Mouse (Mus musculus) adrenal gland, adult 18-20 months (tissue): ENCODE data around the gene Tgm1. TPM values are rescaled to one million over a fixed set of nuclear protein-coding genes. Genes with fewer than 3 reads are reported as not detected.

Experiments used
- DNase-seq, 2 experiments: peaks; one replicate each; pipeline ENCODE4 v3.0.0; 2021 to 2022; ENCODE audit warnings: low spot score in 2 of 2
- total RNA-seq, 2 experiments: library from RNA; stranded (reverse); gene quantifications; 1 replicate in 1 of 2; 2 replicates in 1 of 2; pipeline ENCODE4 v1.2.3; 2021

Tgm1 gene
- total RNA-seq, 2 experiments from 2014 or later = 0.29 to 0.30 TPM

DNA sequence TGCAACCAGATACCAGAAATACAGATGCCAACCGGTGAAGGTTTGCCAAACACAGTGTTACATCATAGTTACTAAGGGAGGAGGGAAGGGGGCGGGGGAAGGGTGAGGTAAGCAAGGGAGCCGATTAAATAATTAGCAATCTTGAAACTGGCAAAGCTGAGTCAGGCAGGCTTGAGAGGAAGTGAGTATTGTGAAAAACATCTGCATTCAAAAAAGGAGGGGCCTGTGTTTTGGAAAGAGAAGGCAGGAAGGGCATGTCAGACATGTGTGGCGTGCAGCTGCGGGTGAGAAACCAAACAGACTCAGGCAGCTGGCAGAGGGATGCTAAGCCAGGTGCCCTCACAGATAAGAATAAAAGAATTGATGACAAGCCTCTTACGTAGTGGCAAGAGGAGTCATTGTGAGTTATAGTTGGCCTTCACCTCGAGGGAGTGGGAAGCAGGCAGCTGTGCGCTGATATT lies 10.7 kb upstream of the Tgm1 start:
- DNase-seq = peak in 1 of 2 experiments; percentile 40

DNA sequence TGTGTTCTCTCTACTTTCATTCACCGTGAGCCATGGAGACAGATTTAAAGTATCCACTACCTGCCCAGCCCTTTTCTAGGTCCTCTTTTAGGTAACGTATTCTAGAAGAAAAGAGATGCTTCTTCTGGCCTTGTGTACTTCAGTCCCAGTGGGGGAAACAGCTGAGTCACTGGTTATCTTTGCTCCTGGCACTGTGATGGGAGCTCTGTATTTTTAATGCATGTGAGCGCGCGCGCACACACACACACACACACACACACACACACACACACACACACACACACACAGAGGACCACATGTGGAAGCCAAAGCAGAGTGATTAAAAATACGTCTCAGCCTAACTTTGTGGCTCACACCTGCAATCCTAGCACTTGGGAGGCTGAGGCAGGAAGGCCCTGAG lies 9.7 kb upstream of the Tgm1 start:
- DNase-seq = no peak

DNA sequence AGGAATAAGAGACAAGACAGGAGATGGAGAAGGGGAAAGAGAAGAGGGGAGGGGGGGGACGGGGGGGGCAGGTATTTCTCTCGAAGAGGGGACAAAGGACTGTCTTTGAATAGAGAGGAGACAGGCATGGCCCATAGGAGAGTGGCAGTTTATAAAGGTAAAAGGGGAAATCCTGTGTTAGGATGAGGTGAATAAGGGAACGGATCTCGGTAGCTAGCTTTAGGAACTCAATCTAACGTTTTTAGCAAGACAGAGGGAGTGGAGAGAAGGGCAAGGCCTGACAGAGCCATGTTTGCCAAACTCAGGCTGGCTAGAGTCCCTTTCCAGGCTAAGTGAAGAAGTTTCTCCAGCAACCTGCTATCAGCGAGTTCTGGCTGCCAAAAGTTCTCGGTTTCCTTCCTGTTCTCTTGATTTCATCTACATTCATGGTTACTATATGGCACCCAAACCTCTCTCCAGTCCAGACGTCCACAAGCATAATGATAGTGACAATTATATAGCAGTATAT lies 8.8 kb upstream of the Tgm1 start:
- DNase-seq = no peak

DNA sequence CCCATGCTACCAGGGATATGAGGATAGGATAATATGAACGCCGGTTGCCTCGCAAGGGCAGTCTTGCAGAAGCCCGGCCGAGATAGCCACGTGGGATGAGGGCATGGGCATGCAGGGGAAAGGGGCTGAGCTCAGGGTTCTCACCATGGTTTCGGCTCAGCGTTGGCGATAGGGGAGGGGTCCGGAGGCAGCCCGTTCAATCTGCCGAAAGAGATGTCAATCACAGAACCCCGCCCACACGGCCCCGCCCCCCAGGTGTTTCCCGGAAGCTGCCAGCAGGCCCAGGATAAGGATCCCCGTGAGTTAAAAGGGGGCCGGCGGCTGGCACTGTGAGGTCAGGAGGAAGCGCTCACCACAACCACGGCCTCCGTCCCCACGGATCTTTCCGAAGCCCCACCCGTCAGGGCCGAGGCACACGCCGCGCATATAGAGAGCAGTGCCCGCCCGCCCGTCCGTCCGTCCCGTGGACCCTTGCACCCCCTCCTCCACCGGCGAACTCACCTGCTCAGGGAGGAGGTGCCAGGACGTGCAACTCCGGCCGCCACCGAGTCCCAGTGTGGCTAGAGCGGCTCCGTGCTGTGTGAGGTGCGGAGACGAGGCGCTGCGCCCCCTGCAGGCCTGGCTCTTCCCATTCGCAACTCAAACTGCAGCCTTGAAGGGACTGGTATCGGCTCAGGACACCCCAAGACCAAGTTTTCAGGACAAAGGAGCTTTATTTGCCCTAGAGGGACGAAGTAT lies 8.1 kb upstream of the Tgm1 start, which contains the start of gene Rabggta:
Rabggta (minus strand) TSS at position 564 of the 738 bp plus-strand sequence.
- peak; percentile 87 to 92 for DNase-seq

DNA sequence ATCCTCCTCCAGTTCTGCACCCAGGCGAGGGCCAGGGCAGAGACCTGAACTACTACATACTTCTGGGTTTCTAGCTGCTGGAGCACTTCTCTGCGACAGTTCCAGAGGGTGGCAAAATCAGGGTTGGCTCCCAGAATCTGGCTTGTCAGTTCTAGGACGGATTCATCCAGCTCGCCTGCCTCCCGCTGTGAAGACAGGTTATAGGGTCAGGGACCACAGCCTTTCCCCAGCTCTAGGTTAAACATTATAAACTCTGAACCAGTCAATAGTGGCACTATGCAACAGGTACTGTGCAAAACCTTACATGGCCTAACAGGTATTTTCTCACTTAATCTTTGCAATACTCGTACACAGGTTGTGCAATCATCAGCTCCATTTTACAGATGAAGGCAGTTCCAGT lies 7.3 kb upstream of the Tgm1 start:
- no peak for DNase-seq

DNA sequence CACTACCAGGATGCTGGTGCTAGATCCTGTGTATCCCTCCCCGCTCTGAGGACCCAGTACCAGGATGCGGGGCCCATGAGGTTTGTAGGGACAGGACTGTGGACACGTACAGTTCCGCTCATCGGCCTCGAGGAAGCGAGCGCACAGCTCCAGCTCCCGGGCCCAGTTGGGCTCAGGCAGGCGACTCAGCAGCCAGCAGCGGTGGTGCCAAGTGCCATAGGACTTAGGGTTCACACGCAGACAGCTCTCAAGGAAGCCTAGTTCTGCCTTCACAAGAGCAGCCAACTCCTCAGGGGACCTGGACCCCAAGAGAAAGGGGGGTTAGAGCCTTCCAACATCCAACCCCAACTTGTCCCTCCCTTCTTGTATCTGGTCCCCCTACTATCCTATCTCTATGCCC lies 6.9 kb upstream of the Tgm1 start:
- DNase-seq = no peak

DNA sequence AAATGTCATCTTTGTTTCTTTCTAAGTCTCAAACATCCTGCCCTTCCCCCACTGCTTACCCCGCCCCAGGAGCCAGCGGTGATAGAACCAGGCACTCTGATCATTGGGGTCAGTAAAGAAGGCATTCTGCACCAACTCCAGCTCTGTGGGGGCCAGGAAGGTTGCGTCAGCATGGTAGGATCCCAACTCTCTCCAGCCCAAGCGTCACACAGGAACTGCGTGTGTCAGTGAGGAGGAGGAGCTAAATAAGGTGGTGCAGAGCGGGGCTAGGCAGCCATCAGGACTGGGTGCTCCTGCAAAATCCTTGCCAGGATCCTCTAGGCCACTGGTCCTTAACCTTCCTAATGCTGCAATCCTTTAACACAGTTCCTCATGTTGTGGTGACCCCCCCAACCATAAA lies 6.0 kb upstream of the Tgm1 start:
- DNase-seq = no peak

DNA sequence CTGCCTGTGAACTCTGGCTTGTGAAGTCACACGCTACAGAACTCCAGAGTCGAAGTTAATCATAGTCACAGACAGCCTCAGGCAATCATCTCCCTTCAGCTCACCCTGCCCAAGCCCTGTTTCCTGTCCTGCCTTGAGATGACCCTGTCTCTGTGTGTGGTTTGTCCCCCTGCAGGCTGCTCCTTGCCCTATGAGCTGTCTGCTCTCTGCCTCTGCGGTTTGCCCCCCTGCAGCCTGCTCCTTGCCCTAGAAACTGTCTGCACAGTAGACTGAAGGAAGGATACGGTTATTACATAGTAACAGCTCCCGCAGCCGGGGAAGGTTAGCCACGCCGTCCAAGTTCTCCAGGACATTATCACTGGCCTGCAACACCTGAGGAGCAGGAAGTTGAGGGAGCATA lies 3.2 kb upstream of the Tgm1 start:
- no peak for DNase-seq

DNA sequence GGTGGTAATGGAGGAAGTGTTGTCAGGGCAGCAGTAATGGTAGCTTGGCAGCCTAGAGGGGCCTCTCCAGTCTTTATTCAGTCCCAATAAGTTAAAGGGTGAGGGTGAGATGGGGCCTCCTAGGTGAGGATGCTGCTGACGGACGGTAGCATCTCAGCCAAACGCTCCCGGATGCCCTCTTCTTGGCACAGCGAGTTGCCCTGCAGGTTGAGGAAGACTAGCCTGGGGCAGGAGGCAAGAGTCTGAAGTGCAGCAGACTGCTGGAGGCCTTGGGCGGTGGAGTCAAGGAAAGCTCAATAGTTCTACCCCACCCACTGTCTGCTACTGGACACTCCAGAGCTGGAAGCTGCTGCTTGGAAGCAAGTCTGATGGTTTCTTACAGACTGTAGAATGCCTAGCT lies 2.5 kb upstream of the Tgm1 start:
- DNase-seq = no peak

DNA sequence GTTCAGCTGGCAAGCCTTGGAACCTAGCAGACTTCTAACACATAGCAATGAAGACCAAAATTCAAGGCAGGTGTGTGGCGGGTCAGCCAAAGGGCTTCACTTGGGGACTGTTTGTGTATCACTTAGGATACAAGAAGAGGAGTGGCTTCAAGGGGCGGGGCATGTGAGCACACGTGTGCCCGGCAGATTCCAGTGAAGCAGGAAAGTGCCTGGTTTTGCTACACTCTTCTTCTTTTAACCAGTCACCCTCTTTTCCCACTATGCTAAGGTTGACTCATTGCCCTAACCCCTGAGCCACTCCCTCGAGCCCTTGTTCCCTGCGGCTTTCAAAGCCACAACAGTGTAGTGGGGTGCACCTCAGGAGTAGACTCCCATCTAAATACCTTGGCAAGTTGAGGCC lies 1.2 kb upstream of the Tgm1 start:
- DNase-seq = no peak

DNA sequence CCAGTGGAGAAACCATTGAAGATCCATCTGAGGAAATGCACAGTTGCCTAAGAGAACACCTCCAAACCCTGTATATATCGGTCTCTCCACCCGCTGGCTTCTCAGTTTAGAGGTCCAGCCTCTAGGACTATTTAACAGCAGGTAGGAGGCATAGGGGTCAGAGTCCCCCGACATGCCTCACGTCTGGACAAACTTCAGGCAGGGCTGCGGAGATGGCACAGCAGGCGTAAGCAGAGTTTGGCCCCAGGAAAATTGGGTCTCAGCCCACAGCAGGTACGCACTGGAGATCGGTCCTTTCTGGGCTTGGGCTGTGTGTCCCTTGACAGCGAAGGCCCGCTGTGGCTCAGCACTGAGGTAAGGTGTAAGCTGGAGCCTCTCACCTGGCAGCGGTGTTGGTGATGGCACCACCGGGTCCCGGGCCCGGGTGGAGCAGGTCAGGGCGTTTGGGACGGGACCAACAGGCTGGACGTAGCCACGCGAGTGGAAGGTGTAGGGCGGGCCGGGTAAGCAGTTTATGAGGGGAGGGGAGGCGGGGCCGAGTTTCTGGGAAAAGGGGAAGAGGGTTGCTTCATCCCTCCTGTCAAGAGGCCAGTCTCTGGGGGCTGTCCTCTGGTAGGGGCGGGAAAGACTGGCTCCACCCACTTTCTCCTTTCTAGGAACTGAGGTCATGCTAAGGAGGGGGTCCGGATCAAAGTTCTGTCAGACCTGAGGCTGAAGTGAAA lies 558 bp downstream of the Tgm1 start:
- no peak for DNase-seq

DNA sequence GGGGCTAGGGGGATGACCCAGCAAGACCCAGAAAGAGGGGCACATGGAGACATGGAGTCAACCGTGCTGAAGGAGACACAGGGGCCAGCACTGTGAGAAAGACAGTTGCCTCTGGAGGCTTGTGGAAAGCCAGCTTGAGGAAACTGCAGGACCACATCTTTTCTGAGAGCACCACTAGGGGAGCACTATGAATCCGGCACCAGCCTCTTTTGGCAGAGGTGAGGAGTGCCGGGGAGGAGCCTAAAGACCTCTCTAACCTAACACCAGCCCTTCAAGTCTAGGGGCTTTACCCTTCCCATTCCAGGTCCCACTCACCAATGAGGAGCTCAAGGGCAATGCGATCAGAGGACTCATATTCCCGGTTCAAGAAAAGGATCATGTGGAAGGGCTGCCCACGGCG lies 1.9 kb downstream of the Tgm1 start:
- DNase-seq = no peak

DNA sequence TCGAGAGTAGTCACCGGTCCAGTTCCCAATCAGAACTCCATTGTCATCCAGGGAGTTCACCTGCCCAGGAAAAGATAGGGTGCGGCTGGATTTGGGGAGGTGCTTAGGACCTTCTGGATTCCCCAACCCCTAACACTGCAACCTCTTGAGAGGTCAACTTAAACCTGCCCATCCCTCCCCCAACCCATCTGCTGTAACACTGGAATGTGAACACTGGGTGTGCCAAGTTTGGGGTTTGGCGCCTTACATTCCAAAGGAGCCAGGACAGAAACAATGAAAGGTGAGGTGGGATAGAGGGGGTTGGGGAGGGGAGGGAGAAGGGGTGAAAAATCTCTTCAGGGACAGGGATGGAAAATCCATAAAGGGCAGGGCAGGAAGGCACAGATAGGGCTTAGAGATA lies 4.2 kb downstream of the Tgm1 start:
- no peak for DNase-seq

DNA sequence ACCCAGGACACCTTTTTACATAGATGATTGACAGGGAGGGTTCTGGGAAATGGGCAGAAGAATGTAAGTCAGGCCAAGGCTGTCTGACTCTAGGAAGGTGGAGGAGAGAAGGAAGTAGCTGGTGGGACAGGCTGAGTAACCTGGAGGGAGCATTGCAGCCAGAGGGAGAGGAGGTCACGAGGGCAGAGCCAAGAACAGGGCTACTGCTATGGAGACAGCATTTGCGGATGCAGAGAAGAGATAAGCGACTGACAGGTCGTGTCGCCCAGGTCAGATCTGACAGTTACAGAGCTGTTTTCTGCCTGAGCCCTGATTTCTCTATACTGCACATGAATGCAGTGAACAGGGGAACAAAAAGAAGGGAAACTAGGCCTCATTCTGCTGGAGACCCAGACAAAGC lies 6.3 kb downstream of the Tgm1 start:
- DNase-seq = no peak

DNA sequence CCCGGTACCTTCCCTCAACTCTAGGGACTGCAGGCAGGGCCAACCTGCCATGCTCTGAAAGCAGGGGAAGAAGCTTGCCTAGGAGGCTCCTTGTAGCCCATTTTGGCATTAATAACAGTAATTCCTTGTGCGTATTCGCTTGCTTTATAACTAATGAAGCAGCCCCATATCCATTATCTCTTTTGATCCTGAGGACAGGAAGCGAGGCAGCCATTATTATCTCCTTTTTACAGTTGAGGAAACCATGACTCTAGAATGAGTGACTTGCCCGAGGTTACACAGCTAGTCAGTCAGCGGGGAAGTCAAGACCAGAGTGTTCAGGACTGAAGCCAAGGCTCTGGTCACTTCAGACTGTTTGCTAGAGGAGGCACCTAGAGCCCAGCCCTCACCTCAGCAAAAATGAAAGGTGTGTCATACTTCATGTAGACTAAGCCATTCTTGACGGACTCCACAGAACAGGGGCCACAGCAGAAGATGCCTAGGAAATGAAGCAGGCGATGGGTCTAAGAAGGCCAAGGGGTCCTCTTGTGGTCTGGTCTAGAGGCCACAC lies 7.6 kb downstream of the Tgm1 start:
- DNase-seq = no peak

DNA sequence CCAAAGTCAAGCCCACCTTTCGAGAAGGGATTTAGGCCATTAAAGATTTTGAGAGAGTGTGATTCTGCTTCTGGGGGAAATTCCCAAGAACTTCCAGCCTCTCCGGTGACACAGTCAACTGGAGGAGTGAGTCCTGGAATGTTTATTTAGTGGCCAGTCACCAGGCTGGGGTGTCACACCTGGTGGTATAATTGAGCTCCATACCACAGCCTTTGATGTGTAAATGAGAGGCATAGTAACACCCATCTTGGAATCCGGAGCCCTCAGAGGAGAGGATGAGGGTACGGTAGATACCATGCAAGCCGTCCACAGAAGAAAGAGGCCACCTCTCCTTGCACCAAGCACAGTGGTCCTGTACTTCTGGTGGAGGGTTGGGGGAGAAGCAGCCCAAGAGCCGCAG lies 11.0 kb downstream of the Tgm1 start:
- DNase-seq = no peak

DNA sequence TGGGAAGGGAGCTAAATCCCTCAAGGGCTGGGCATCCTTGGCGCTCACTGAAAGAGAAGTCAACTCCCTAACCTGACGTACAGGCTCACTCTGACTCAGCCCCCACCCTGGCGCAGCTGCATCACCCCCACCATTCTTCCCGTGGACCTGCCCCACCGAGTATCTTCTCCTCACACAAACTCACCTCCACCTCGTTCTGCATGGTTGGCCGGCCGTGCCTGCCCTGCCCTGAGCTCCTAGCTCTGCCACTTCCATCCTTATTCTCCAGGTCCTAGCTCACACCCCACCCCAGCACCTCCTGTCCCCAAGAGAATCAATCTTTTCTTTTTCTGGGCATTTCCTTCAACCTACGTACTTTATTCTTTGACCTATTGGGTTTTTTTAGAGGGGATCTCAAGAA lies 12.6 kb downstream of the Tgm1 start:
- no peak for DNase-seq

DNA sequence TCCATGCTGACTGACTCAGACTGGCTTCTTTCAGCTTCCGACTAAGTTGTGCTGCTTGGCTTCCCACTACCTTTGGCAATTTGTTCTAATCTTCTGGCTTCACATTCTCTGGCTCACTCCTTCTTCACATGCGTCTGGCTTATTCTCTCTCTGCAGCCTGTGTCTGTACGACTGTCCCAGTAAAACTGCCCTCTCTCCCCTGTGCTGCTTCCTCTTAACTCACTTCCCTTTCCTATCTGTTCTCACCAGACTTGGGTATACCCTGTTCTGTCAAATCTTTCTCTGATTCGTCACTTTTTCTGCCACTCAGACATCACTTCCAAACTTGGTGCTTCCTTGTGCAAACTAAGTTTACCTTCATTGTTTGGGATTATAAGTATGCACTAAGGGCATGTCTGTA lies 16.5 kb downstream of the Tgm1 start:
- no peak for DNase-seq

DNA sequence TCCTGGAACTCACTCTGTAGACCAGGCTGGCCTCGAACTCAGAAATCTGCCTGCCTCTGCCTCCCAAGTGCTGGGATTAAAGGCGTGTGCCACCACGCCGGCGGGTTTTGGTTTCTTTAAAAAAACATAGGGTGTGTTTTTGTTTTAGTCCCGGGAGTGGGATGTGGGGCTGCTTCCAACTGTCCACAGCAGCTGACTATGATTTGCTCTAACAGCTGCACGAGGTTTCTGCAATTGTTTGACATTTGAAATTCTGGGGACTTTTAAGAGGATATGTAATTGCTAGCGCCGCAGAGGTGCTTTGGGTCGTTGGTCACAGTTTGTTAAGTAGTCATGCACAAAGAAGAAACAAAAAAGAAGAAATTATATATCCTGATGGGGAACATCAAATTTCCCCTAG lies 24.3 kb downstream of the Tgm1 start:
- no peak for DNase-seq

DNA sequence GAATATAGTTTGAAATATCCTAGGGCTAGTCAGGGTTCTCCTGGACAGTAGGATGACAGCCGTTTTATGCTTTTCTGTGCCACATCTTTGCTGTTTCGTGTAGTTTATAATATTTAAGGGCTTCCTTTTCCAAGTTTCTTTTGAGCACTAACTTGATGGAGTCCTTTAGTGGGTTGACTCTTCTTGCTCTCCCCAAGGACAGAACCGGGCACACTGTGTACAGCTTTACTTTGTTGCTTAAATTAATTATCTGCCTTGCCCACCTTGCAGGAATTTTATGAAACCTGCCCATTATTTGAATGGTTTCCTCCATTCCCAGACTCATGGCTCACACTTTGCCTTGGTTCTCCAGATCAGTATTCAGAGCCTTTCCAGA lies 31.6 kb downstream of the Tgm1 start:
- DNase-seq = no peak

DNA sequence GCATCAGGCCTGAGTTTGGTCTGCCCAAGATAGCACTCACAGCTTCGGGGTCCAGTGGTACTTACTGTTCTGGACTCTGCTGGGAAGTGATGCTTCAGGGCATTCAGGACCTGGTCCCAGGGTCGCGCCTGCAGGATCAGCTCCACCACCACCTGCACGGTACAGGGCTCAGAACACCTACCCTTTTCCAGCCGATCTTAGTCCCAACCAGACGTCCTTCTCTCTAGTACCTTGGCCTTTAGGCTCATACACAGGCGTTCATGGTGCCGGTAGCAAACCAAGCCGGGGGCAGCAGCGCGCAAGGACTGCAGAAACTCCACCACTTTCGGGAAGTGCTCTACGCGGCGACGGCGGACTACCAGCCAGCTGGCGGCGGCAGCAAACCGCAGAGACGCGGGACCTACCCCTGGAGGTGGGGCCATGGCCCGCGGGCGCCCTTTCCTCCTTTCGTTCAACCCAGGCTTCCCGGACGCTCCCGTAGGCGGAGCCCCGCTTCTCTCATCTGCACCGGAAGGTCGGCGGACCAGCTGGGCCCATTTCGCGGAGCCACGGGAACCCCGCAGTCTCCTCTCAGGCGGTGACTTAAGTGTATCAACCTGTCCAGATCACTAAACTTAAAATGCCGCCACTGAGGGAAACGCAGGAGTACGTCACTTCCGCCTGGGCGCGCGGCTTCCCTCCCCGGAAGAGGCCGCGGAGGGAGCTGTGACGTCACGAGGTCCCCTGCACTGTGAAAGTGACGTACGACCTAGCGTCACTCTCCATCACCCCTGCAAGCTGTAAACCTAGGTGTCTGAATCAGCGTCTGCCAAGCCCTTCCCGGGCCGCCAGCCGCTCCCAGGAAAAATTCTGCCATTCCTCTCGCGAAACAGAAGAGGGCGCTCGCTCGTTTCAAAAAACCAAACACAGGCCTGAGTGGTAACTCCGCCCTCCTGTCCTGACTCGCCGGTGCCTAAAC lies 32.3 kb downstream of the Tgm1 start, which contains the start of gene Tinf2:
Tinf2 (minus strand) TSS at position 661 of the 958 bp plus-strand sequence.
- DNase-seq = peak; percentile 92 to 94
